Mouse (Mus musculus) liver, embryonic 13.5 days (tissue): ENCODE data around the gene St6galnac3. TPM values are rescaled to one million over a fixed set of nuclear protein-coding genes. Genes with fewer than 3 reads are reported as not detected.

ENCODE experiments used
- ATAC-seq: fragments of 200-750 bp; cut with Nextera tagmentation; 2 replicates; pipeline ENCODE4 v1.8.0; 2017; ENCODE audit warnings: low read depth, mild to moderate bottlenecking, moderate number of reproducible peaks, moderate library complexity
- DNase-seq: peaks from one replicate; pipeline ENCODE4 v3.0.0; 2022
- H3K27ac ChIP-seq: fragments of 300-500 bp; sonication (generic); 2 replicates; pipeline ENCODE4 v1.5.1; 2015; ENCODE audit warnings: moderate library complexity, mild to moderate bottlenecking, inconsistent platforms
- H3K27me3 ChIP-seq: fragments of 300-500 bp; sonication (generic); 2 replicates; pipeline ENCODE4 v1.6.1; 2015; ENCODE audit warnings: mild to moderate bottlenecking, inconsistent platforms
- H3K36me3 ChIP-seq: fragments of 300-500 bp; sonication (generic); 2 replicates; pipeline ENCODE4 v1.6.1; 2015; ENCODE audit warnings: mild to moderate bottlenecking, inconsistent platforms
- H3K4me1 ChIP-seq: fragments of 300-500 bp; sonication (generic); replicated peaks from 2 replicates; pipeline ENCODE4 v1.6.1; 2015; ENCODE audit warnings: inconsistent platforms
- H3K4me2 ChIP-seq: fragments of 300-500 bp; sonication (generic); 2 replicates; pipeline ENCODE4 v1.6.1; 2015; ENCODE audit warnings: inconsistent platforms, mild to moderate bottlenecking, moderate library complexity
- H3K4me3 ChIP-seq: fragments of 300-500 bp; sonication (generic); replicated peaks from 2 replicates; pipeline ENCODE4 v1.5.1; 2015; ENCODE audit warnings: mild to moderate bottlenecking, inconsistent platforms
- H3K9ac ChIP-seq: fragments of 300-500 bp; sonication (generic); 2 replicates; pipeline ENCODE4 v1.6.1; 2015; ENCODE audit warnings: mild to moderate bottlenecking, inconsistent platforms
- H3K9me3 ChIP-seq: fragments of 300-500 bp; sonication (generic); replicated peaks from 2 replicates; pipeline ENCODE4 v1.6.1; 2016; ENCODE audit warnings: inconsistent platforms
- whole genome bisulfite sequencing: fragments of 180-500 bp; shearing (Covaris S2); methylation state at CpG from one replicate; pipeline ENCODE4 v1.1.7; 2015; ENCODE audit not compliant: insufficient replicate concordance; 5-methylcytosine and 5-hydroxymethylcytosine counted together
- polyA plus RNA-seq: library from polyadenylated mRNA; unstranded; fragments of >200 nt; fragmentation: Nextera tagmentation; extraction: Ambion mirVana; gene quantifications from 2 replicates; pipeline ENCODE4 v1.2.1, GENCODE M21; 2015

The St6galnac3 gene
- polyA plus RNA-seq, 1 experiment from 2014 or later = 8.3 TPM

DNA sequence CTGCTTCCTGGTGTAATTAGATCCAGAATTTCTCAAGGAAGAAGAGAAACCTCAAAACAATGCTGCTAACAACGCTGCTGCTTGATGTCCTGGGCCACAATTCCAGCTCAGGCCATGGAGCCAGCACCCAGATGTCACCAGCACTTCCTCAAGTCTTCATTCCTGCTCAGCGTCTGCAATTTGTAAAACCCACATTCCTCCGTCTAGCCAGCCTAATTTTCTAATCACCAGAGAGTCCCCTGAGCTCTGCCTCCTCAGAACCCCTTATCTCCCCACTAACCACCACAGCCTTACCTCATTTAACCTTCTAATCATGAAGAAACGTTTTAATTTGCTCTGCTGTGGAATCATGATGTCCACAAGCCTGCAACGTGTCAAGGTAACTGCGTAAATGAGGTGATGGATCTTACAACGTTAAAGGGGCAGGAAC, 213.8 kb downstream of the St6galnac3 start:
- no peaks in the 10 kb centered on the region for H3K9me3 ChIP-seq
- no peak overlapping the region for H3K4me2 ChIP-seq
- no peak overlapping the region for H3K4me3 ChIP-seq
- no peaks in the 10 kb centered on the region for H3K36me3 ChIP-seq
- WGBS = 18% methylated on average over 7 of the region's 7 CpGs
- no peak overlapping the region for H3K27ac ChIP-seq
- ATAC-seq = 0 out of 2 replicates have a peak, but pooled peaks have one; percentile 36
- peaks cover 25% of the 10 kb centered on the region for H3K4me1 ChIP-seq
- no peak for DNase-seq
- H3K9ac ChIP-seq = no peak overlapping the region
- H3K27me3 ChIP-seq = no peaks in the 10 kb centered on the region

DNA sequence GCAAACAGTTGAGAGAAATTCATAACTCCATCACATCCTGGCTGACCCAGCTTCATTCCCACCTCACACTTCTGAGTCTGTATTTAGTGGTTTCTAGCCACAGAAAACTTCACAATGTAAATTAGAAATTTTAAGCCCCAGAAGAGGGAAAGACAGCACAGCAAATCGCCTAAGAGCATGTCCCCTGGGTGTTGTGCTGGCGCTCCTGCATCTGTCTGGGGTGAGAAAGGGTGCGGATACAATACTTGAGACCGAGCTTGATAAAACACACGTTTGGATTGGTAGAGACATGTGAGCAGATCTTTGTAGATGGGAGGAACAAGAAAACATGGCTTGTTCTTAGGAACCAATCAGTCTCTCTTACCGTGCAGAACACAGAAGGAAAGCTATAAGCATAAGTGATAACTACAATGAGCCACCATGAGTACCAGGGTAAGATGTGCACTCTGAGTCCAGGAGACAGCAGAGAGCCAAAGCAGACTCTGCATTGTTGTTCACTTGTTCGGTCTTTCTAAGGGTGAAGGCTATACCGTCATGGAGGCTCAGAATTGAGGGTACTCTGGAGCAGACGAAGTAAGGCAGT, 214.8 kb downstream of the St6galnac3 start:
- Histone ChIP-seq H3K36me3 (no peaks in the 10 kb centered on the region), H3K4me2 (no peak overlapping the region), H3K27me3 (no peaks in the 10 kb centered on the region), H3K9ac (no peak overlapping the region), H3K9me3 (no peaks in the 10 kb centered on the region), H3K4me3 (no peak overlapping the region), H3K27ac (no peak overlapping the region), H3K4me1 (peaks cover 25% of the 10 kb centered on the region)
- no peak for DNase-seq
- WGBS = 70% methylated on average over 9 of the region's 9 CpGs
- no peak for ATAC-seq

DNA sequence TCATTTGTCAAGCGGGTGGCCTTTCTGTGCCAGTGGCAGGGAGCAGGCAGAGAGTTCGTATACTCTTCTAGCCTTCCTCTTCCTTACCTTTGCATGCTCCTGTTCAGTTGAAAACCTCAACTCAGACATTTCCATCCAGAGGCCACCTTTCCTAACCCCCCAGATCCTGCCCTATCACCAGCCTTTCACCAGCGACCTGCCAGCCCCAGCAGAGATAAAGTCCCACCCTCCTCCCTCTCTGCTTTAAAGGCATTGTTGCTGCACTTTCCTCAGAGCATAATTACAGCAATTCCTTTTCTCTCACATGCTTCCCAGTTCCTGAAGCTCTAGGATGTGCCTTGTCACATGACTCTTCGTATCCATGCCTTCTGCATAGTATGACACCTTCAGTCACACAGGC, 215.3 kb downstream of the St6galnac3 start:
- Histone ChIP-seq H3K27me3 (no peaks in the 10 kb centered on the region), H3K9me3 (no peaks in the 10 kb centered on the region), H3K4me2 (no peak overlapping the region), H3K27ac (no peak overlapping the region), H3K4me3 (no peak overlapping the region), H3K36me3 (no peaks in the 10 kb centered on the region), H3K9ac (no peak overlapping the region), H3K4me1 (peaks cover 25% of the 10 kb centered on the region)
- DNase-seq = no peak
- 56% methylated on average over 4 of the region's 4 CpGs for WGBS
- no peak for ATAC-seq

DNA sequence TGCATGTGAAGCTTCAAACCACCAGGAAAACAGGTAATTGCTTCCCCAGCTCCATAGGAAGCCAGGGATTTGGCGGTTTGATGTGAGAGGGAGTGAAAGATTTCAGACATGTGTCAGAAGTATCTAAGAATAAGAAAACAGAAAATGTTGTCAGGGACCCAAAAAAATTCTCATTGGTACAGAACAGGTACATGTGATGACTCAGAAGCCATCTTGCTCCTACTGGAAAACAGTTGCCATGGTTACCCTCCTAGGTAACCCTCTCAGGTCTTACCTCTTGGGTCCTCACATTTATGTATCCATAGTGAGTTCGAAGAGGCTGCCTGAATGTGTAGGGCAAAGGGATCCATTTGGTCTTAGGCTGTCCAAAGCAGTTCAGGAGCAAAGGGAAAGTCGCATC, 215.9 kb downstream of the St6galnac3 start:
- ATAC-seq (no peak), DNase-seq (no peak)
- Histone ChIP-seq H3K4me1 (peaks cover 25% of the 10 kb centered on the region), H3K4me2 (no peak overlapping the region), H3K36me3 (no peaks in the 10 kb centered on the region), H3K27ac (no peak overlapping the region), H3K4me3 (no peak overlapping the region), H3K9me3 (no peaks in the 10 kb centered on the region), H3K9ac (no peak overlapping the region), H3K27me3 (no peaks in the 10 kb centered on the region)
- 75% methylated on average over 3 of the region's 3 CpGs for WGBS

DNA sequence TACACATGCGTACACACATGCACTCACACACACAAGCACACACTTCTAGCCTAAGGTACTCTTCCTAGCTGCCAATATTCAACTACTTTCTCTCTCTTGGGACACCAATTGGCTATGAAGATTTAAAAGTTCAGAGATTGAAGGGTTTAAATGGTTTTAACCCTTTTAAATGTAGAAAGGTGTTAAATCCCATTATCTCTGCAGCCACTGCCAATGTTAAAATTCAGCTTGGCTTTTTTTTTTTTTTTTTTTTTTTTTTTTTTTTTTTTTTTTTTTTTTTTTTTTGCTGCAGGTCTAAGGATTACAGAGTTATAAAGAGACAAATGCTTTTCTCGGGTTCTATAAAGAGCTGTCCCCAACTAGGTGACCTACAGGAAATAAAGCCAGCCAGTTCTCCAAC, 216.4 kb downstream of the St6galnac3 start:
- Histone ChIP-seq H3K27me3 (no peaks in the 10 kb centered on the region), H3K4me3 (no peak overlapping the region), H3K27ac (no peak overlapping the region), H3K9ac (no peak overlapping the region), H3K9me3 (no peaks in the 10 kb centered on the region), H3K36me3 (no peaks in the 10 kb centered on the region), H3K4me1 (peaks cover 25% of the 10 kb centered on the region), H3K4me2 (no peak overlapping the region)
- WGBS = 72% methylated on average over 2 of the region's 2 CpGs
- ATAC-seq = no peak
- no peak for DNase-seq

DNA sequence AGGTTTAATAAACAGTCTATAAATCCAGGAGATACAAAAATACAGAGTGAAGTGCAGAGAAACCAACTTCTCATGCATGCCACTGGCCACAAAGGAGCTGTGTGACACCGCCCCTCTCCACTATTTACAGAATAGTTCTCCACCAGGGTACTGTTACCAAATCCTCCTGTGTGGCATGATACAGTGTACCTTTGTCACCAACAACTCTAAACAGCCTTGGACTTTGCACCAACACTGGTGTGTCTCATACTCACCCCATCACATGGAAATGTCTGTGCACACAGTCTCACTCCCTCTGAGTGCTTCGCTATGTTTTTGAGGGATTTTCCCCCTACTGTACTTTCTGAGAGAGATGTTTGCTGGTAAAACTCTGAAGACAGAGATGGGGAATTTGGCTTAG, 217.4 kb downstream of the St6galnac3 start:
- Histone ChIP-seq H3K27ac (no peak overlapping the region), H3K36me3 (no peaks in the 10 kb centered on the region), H3K9me3 (no peaks in the 10 kb centered on the region), H3K4me2 (no peak overlapping the region), H3K27me3 (no peaks in the 10 kb centered on the region), H3K9ac (no peak overlapping the region), H3K4me1 (peaks cover 25% of the 10 kb centered on the region), H3K4me3 (no peak overlapping the region)
- no peak for ATAC-seq
- no peak for DNase-seq
- WGBS = 89% methylated on average over 2 of the region's 2 CpGs

DNA sequence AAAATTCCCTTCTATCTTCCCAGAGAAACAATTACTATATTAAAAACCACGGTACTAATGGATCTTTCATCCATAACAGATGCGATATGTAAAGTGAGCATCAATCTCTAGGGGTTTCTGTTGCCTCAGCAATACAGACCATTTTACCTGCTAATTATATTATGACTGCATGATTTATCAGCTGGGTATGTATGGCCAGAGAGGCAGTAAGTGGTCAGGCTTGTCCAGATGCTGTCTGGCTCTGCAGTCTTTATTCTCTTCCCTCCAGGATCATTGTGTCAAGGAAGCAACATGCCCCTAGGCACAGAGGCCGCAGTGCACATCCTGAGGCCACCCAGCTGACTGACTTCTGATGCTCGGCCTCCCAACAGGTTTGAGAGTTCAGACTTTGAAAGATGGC, 222.5 kb downstream of the St6galnac3 start:
- no peaks in the 10 kb centered on the region for H3K9me3 ChIP-seq
- H3K4me3 ChIP-seq = no peak overlapping the region
- no peaks in the 10 kb centered on the region for H3K4me1 ChIP-seq
- 74% methylated on average over 4 of the region's 4 CpGs for WGBS
- ATAC-seq = no peak
- H3K36me3 ChIP-seq = no peaks in the 10 kb centered on the region
- H3K27me3 ChIP-seq = no peaks in the 10 kb centered on the region
- DNase-seq = no peak
- H3K27ac ChIP-seq = no peak overlapping the region
- no peak overlapping the region for H3K4me2 ChIP-seq
- H3K9ac ChIP-seq = no peak overlapping the region

DNA sequence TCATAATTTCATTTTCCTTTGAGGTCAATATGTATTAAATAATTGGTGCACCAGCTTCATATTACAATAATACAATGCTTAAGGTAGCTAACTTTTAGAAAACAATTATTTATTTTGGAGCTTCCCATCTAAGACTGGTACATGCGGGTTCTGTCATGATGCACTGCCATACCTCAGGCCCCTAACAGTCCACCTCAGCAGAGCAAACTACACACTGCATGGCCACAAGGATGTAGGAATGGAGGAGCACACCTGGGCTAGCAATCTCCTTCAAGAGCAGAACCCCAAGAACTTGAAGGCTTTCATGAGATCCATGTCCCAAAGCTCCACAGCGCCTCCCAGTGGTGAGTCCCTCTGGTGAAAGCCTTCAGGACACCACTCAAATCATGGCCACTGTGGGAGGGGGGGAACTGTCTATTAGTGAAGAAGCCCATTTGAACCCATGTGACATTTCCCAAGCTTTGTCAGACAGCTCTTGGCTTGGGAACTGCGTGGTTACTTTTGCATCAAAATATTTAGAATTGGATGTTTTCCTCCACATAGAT, 223.6 kb downstream of the St6galnac3 start:
- H3K4me1 ChIP-seq = no peaks in the 10 kb centered on the region
- no peak overlapping the region for H3K27ac ChIP-seq
- DNase-seq (peak; percentile 27), ATAC-seq (no peak)
- H3K27me3 ChIP-seq = no peaks in the 10 kb centered on the region
- H3K4me3 ChIP-seq = no peak overlapping the region
- WGBS = 47% methylated on average over 3 of the region's 3 CpGs
- H3K4me2 ChIP-seq = no peak overlapping the region
- no peaks in the 10 kb centered on the region for H3K9me3 ChIP-seq
- H3K36me3 ChIP-seq = no peaks in the 10 kb centered on the region
- H3K9ac ChIP-seq = no peak overlapping the region

DNA sequence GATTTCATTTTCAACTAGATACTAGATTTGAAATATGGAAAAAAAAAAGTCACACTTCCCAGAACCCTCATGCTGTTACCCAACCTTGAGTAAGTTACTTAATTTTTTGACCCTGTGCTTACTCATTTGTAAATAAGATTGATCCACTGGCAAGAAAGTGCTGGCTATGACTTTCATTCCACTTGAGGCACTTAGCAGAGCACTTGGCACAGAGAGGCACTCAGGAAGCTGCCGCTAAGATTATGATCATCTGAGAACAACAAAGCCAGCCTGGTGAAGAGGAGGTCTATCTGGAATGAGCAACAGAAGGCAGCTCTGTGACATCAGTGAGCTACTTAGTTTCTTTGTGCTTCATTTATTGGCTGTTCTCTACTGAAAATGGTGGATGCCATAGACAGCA, 232.0 kb downstream of the St6galnac3 start:
- H3K27ac ChIP-seq = no peak overlapping the region
- no peaks in the 10 kb centered on the region for H3K36me3 ChIP-seq
- ATAC-seq (no peak), DNase-seq (no peak)
- no peaks in the 10 kb centered on the region for H3K27me3 ChIP-seq
- WGBS = 57% methylated on average over 1 of the region's 1 CpGs
- H3K4me2 ChIP-seq = no peak overlapping the region
- no peaks in the 10 kb centered on the region for H3K9me3 ChIP-seq
- no peak overlapping the region for H3K9ac ChIP-seq
- no peak overlapping the region for H3K4me3 ChIP-seq
- H3K4me1 ChIP-seq = no peaks in the 10 kb centered on the region

DNA sequence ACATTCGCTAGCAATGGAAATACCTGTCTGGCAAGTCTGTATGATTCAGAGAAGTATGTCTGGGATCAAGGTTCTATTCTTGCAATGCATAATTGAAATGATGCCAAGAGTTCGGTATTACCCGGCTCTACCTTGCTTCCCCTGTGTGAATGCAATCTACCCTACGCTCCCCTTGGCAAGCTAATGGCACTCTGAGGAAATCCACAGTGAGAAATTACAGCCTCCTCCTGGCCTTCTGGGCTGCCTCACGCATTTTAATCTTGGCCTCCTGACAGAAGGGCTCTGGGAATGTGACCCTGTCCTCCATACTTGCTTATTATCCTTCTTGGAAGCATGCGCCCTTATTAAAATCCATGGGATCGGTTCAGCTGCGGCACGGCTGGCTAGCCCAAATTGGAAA, 235.3 kb downstream of the St6galnac3 start:
- Histone ChIP-seq H3K4me1 (no peaks in the 10 kb centered on the region), H3K9me3 (no peaks in the 10 kb centered on the region), H3K27me3 (no peaks in the 10 kb centered on the region), H3K4me3 (no peak overlapping the region), H3K27ac (no peak overlapping the region), H3K9ac (no peak overlapping the region), H3K36me3 (no peaks in the 10 kb centered on the region), H3K4me2 (no peak overlapping the region)
- no peak for DNase-seq
- WGBS = 79% methylated on average over 9 of the region's 9 CpGs
- ATAC-seq = no peak

DNA sequence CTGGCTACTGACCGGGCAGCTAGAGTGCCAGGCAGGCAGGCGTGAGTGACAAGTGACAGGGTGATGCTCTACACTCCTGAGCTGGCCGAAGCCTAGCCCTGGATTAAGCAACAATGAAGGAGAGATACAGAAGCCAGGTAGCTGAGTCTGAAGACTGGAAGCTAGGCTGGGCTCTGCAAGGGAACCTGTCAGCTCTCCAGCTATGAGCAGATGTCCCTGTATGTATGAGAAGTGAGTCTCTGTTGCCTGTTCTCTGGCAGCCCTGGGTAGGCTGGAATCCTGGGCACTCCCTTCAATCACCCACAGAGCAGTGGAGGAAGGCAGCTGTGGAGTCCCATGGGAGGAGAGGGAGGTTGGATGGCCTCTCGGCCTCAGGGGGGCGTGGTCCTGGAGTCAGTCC, 236.0 kb downstream of the St6galnac3 start:
- no peaks in the 10 kb centered on the region for H3K9me3 ChIP-seq
- 77% methylated on average over 5 of the region's 5 CpGs for WGBS
- no peaks in the 10 kb centered on the region for H3K4me1 ChIP-seq
- ATAC-seq (no peak), DNase-seq (no peak)
- no peaks in the 10 kb centered on the region for H3K27me3 ChIP-seq
- H3K9ac ChIP-seq = no peak overlapping the region
- H3K36me3 ChIP-seq = no peaks in the 10 kb centered on the region
- no peak overlapping the region for H3K4me3 ChIP-seq
- H3K27ac ChIP-seq = no peak overlapping the region
- H3K4me2 ChIP-seq = no peak overlapping the region

DNA sequence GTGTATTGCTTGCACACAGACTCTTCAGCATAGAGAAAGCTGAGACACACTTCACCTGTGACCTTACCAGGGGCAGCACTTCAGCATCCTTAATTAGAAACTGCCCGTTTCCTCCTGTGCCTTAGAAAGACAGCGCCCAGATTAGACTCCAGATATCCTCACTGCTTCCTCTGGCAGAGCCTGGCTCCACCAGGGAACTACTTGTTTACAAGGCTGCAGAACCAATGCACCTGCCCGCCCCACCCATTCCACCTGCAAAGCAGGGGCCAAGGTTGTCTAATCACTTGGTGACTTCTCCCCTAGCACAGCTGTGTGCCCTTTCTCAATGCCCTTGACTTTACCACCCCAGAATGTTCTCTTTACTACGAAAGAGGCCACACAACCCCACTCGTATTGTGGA, 239.8 kb downstream of the St6galnac3 start:
- H3K9me3 ChIP-seq = no peaks in the 10 kb centered on the region
- H3K9ac ChIP-seq = no peak overlapping the region
- H3K4me2 ChIP-seq = no peak overlapping the region
- no peaks in the 10 kb centered on the region for H3K36me3 ChIP-seq
- no peak overlapping the region for H3K27ac ChIP-seq
- peaks cover 14% of the 10 kb centered on the region for H3K4me1 ChIP-seq
- DNase-seq (no peak), ATAC-seq (no peak)
- H3K4me3 ChIP-seq = no peak overlapping the region
- WGBS = 70% methylated on average over 5 of the region's 5 CpGs
- no peaks in the 10 kb centered on the region for H3K27me3 ChIP-seq
